Mouse (Mus musculus) liver, embryonic 11.5 days (tissue): ENCODE measurements around the gene Aimp1. TPM values are rescaled to one million over a fixed set of nuclear protein-coding genes. Genes with fewer than 3 reads are reported as not detected.

Experiments
- ATAC-seq: fragments of 200-750 bp; cut with Nextera tagmentation; replicated peaks from 2 replicates; pipeline ENCODE4 v1.8.0; 2017; ENCODE audit warnings: moderate number of reproducible peaks, mild to moderate bottlenecking, moderate TSS enrichment, moderate library complexity; ENCODE audit not compliant: low FRiP score
- DNase-seq: peaks from one replicate; pipeline ENCODE4 v3.0.0-alpha.2; 2017; ENCODE audit warnings: low spot score
- H3K27ac ChIP-seq: fragments of 300-500 bp; sonication (generic); 2 replicates; pipeline ENCODE4 v1.5.1; 2014; ENCODE audit warnings: mild to moderate bottlenecking, low read depth, low read length, control low read depth
- H3K27me3 ChIP-seq: fragments of 300-500 bp; sonication (generic); replicated peaks from 2 replicates; pipeline ENCODE4 v1.6.1; 2014; ENCODE audit warnings: low read length, mixed read lengths; ENCODE audit not compliant: control insufficient read depth, insufficient read depth
- H3K36me3 ChIP-seq: fragments of 300-500 bp; sonication (generic); 2 replicates; pipeline ENCODE4 v1.6.1; 2014; ENCODE audit warnings: mild to moderate bottlenecking, low read length, moderate library complexity, mixed read lengths; ENCODE audit not compliant: control insufficient read depth, insufficient read depth
- H3K4me1 ChIP-seq: fragments of 300-500 bp; sonication (generic); replicated peaks from 2 replicates; pipeline ENCODE4 v1.6.1; 2014; ENCODE audit warnings: low read length, mixed read lengths; ENCODE audit not compliant: control insufficient read depth, insufficient read depth
- H3K4me2 ChIP-seq: fragments of 300-500 bp; sonication (generic); 2 replicates; pipeline ENCODE4 v1.6.1; 2014; ENCODE audit warnings: mild to moderate bottlenecking, control low read depth, moderate library complexity
- H3K4me3 ChIP-seq: fragments of 300-500 bp; sonication (generic); 2 replicates; pipeline ENCODE4 v1.5.1; 2014; ENCODE audit warnings: low read depth, low read length, control low read depth
- H3K9ac ChIP-seq: fragments of 300-500 bp; sonication (generic); 2 replicates; pipeline ENCODE4 v1.6.1; 2014; ENCODE audit warnings: low read depth, low read length, control low read depth
- H3K9me3 ChIP-seq: fragments of 300-500 bp; sonication (generic); 2 replicates; pipeline ENCODE4 v1.6.1; 2016; ENCODE audit warnings: low read length, inconsistent platforms, mixed read lengths; ENCODE audit not compliant: control insufficient read depth
- WGBS: fragments of 180-500 bp; shearing (Covaris S2); extraction: QIAGEN DNeasy Blood & Tissue Kit; methylation state at CpG from one replicate; pipeline ENCODE4 v1.1.7; 2014; 5-methylcytosine and 5-hydroxymethylcytosine counted together
- polyA plus RNA-seq: library from polyadenylated mRNA; unstranded; fragments of >200 nt; fragmentation: Nextera tagmentation; extraction: Ambion mirVana; gene quantifications from 2 replicates; pipeline ENCODE4 v1.2.1, GENCODE M21; 2014

Gene Aimp1
- polyA plus RNA-seq: 90.3 and 92.9 TPM in 2 replicates

DNA sequence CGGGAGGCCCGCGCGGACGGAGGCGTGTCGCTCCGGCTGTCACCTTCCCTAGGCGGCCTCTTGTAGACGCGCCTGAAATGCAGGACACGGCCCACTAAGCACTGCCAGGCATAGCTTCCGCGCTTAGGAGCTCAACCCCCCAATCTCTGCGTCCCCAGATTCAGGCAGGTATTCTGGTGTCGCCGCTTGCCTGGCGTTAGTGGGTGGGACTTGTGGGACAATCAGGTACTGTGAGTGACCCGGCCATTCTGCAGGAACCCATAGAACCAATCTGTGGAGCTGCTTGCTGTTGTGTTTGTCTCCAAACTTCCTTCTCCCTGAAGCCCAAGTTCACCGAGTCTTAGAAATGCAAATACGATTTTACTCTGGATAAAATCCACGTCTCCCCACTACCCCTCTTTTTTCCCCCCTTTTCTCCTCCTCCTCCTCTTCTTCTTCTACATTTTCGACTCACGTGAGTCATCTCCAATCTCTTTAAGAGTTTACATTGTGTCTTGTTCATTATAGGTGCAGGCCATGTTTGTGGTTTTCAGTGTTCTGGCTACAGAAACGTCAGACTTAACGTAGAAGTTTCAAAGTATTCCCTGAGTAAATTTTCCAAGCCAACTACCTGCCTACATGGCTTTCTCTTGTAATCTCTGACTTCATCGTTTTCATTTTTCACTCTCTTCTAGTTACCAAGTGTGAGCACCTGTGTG is at the start of gene Aimp1:
TSS of gene Aimp1 (minus strand) at position 140 of the 698 bp plus-strand sequence.
- DNase-seq (no peak), ATAC-seq (no peak)
- Histone ChIP-seq H3K4me3 (peak within 1 kb of the TSS; percentile 86), H3K27ac (peak within 1 kb of the TSS; percentile 79), H3K4me1 (peaks cover 6% of the 10 kb centered on the region; the same call in 1 of the 2 replicates), H3K4me2 (peak within 1 kb of the TSS; percentile 82), H3K36me3 (no peaks in the 10 kb centered on the region; the same call in 1 of the 2 replicates), H3K9me3 (no peaks in the 10 kb centered on the region), H3K27me3 (no peaks in the 10 kb centered on the region), H3K9ac (peak within 1 kb of the TSS; percentile 86)
- 1% methylated on average over 27 of the region's 27 CpGs for WGBS

DNA sequence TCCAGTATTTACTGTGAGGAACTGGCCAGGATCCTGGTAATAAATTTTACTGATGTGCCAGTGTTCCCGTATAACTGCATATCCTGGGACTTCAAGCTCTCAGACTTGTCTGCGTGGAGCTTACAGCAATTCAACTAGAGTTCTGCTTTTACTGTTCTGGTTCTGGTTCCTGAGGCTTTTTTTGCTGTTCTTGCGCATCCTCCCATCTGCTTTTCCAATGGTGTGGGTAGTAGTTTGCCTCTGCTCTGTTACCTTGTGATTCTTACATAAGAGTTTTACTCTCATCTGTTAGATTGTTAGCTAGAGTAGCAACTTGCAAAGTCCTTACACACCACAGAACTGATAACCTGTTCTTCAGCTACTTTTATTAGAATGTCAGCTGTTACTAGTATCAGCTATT is 40.2 kb upstream of the Aimp1 start:
- Histone ChIP-seq H3K9ac (no peak overlapping the region), H3K9me3 (no peaks in the 10 kb centered on the region), H3K27me3 (no peaks in the 10 kb centered on the region), H3K4me2 (no peak overlapping the region), H3K4me1 (no peaks in the 10 kb centered on the region), H3K36me3 (no peaks in the 10 kb centered on the region), H3K27ac (no peak overlapping the region), H3K4me3 (no peak overlapping the region)
- WGBS: 87% methylated on average over 3 of the region's 3 CpGs
- DNase-seq (no peak), ATAC-seq (no peak)

GRCm38 (mm10) chr3:132717316-132717715 is 33.1 kb upstream of the Aimp1 start:
- 85% methylated on average over 4 of the region's 4 CpGs for WGBS
- Histone ChIP-seq H3K9ac (no peak overlapping the region), H3K9me3 (no peaks in the 10 kb centered on the region), H3K4me2 (no peak overlapping the region), H3K36me3 (no peaks in the 10 kb centered on the region), H3K27me3 (no peaks in the 10 kb centered on the region), H3K4me1 (no peaks in the 10 kb centered on the region), H3K4me3 (no peak overlapping the region), H3K27ac (no peak overlapping the region)
- no peak for DNase-seq
- no peak for ATAC-seq

DNA sequence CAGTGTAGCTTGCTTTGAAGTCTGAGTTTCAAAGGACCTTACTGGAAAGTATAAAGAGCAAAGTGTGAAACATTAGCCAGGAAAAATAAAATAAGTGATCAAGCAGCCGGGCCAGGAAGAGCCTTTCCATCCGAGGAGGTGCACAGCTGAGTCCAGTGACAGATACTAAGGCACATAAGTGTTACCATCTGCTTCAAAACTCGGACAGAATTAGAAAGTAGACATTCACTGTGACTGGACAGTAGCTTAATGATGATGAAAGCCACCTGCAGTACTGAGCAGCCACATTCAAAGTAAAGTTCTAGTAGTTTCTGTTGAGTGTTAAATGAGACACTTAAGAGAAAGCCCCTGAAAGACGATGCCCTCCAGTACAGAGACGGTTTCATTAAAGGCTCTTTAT is 29.7 kb upstream of the Aimp1 start:
- Histone ChIP-seq H3K9ac (no peak overlapping the region), H3K4me2 (no peak overlapping the region), H3K4me3 (no peak overlapping the region), H3K4me1 (no peaks in the 10 kb centered on the region), H3K27me3 (no peaks in the 10 kb centered on the region), H3K36me3 (no peaks in the 10 kb centered on the region), H3K27ac (no peak overlapping the region), H3K9me3 (no peaks in the 10 kb centered on the region)
- ATAC-seq: no peak
- DNase-seq: no peak
- WGBS: 71% methylated on average over 5 of the region's 5 CpGs

- Histone ChIP-seq H3K9me3 (no peaks in the 10 kb centered on the region), H3K27ac (no peak overlapping the region), H3K4me2 (no peak overlapping the region), H3K27me3 (no peaks in the 10 kb centered on the region), H3K36me3 (peaks cover 2% of the 10 kb centered on the region; the same call in 1 of the 2 replicates), H3K4me1 (no peaks in the 10 kb centered on the region), H3K4me3 (no peak overlapping the region), H3K9ac (no peak overlapping the region)
- no peak for ATAC-seq
- 81% methylated on average over 4 of the region's 4 CpGs for WGBS
- no peak for DNase-seq
These were observed 22.8 kb upstream of the Aimp1 start for GRCm38 (mm10) chr3:132706977-132707376.

- no peaks in the 10 kb centered on the region for H3K27me3 ChIP-seq
- no peaks in the 10 kb centered on the region for H3K4me1 ChIP-seq
- H3K27ac ChIP-seq: no peak overlapping the region
- no peak overlapping the region for H3K9ac ChIP-seq
- WGBS: 79% methylated on average over 3 of the region's 3 CpGs
- DNase-seq: no peak
- H3K4me2 ChIP-seq: no peak overlapping the region
- peaks cover 2% of the 10 kb centered on the region; the same call in 1 of the 2 replicates for H3K36me3 ChIP-seq
- no peak for ATAC-seq
- H3K9me3 ChIP-seq: no peaks in the 10 kb centered on the region
- H3K4me3 ChIP-seq: no peak overlapping the region
These were observed 20.0 kb upstream of the Aimp1 start for GRCm38 (mm10) chr3:132704216-132704615.

DNA sequence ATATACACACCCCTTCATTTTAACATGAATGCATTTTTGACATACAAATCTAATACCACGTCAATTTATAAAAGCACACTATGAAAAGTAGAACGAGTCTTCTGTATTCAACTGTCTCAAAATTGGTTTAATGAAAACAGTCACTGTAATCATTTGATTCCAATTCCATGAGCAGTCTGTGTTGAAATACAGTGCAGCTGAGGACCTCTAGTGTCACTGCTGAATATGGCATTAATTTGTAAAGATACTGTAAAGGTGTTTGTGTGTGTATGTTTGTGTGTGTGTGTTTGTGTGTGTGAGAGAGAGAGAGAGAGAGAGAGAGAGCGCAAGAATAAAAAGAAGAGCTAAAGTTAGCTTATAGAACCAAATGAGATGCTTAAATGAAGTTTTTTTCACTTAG is 17.2 kb upstream of the Aimp1 start:
- no peaks in the 10 kb centered on the region for H3K4me1 ChIP-seq
- H3K36me3 ChIP-seq: peaks cover 2% of the 10 kb centered on the region; the same call in 1 of the 2 replicates
- 78% methylated on average over 3 of the region's 3 CpGs for WGBS
- DNase-seq (no peak), ATAC-seq (no peak)
- no peak overlapping the region for H3K4me2 ChIP-seq
- no peaks in the 10 kb centered on the region for H3K9me3 ChIP-seq
- H3K27me3 ChIP-seq: no peaks in the 10 kb centered on the region
- H3K27ac ChIP-seq: no peak overlapping the region
- H3K4me3 ChIP-seq: no peak overlapping the region
- H3K9ac ChIP-seq: no peak overlapping the region

DNA sequence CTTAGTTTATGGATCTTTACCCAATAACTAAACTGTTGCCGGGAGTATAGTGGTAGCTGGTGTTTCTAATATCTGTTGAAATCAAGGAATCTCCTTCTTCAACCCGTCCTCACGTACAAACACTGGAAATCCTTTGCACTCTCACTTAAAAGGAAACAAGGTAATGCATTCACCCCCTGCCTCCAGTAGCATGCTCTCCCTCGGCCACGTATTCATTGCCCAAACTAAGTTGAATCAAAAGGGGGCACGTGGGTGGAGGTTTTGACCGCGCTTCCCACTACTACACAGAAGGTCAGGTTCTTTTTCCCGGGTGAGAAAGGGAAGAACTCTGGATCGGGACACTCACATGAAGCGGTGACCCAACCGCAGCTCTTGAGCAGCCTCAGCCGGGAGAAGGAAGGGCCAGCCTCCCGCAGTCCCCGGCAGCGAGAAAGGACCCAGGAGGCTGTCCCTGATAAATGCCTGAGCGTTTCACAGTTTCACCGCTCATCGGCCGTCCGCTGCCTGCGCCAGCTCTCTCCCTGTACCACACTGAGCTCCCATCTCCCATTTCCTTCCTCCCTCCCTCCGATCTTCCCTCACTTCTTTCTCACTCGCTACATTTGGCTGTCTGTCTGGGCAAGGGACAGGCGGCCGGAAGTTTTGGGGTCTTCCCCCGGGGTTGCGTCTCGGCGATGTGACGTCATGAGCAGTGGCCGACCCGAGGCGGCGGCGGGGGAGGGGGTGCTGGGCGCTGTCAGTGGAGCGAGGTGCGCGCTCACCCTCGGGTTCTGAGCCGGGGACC is 531 bp downstream of the Aimp1 start, which contains the start of gene Tbck:
TSS of gene Tbck (plus strand) at position 698 of the 784 bp plus-strand sequence.
- Histone ChIP-seq H3K9ac (peak within 1 kb of the TSS; percentile 86), H3K4me3 (peak within 1 kb of the TSS; percentile 86), H3K4me2 (peak within 1 kb of the TSS; percentile 82), H3K4me1 (peaks cover 6% of the 10 kb centered on the region; the same call in 1 of the 2 replicates), H3K9me3 (no peaks in the 10 kb centered on the region), H3K27me3 (no peaks in the 10 kb centered on the region), H3K36me3 (no peaks in the 10 kb centered on the region; the same call in 1 of the 2 replicates), H3K27ac (peak within 1 kb of the TSS; percentile 79)
- DNase-seq (peak; percentile 97), ATAC-seq (peak; percentile 95)
- WGBS: under 1% methylated on average over 42 of the region's 42 CpGs
